Mouse (Mus musculus): Measurements from ENCODE around the gene Uchl1. TPM values are rescaled to one million over a fixed set of nuclear protein-coding genes. Genes with fewer than 3 reads are reported as not detected.

The Uchl1 gene
- polyA plus RNA-seq, 1 experiment from 2014 or later: 62.5 TPM

- no peaks in the 10 kb centered on the region for H3K4me1 ChIP-seq (replicated peaks; ENCODE audit: control insufficient read depth, insufficient read depth)
- no peak overlapping the region for H3K4me2 ChIP-seq (replicated peaks; ENCODE audit: low read depth)
- DNase-seq (ENCODE audit: low spot score) (peak; percentile 19), ATAC-seq (ENCODE audit: low FRiP score, low TSS enrichment) (no peak)
- TF ChIP-seq CTCF (IDR thresholded peaks at IDR 0.05; ENCODE audit: low read depth) (peak; percentile 91), EP300 (optimal IDR thresholded peaks at IDR 0.05) (no peak)
- no peak overlapping the region for H3K27ac ChIP-seq (replicated peaks)
- H3K27me3 ChIP-seq (ENCODE audit: control insufficient read depth, insufficient read depth, low read length): no peaks in the 10 kb centered on the region
- H3K9ac ChIP-seq (ENCODE audit: low read length): no peak overlapping the region
- H3K9me3 ChIP-seq (ENCODE audit: control insufficient read depth, low read length): no peaks in the 10 kb centered on the region
- H3K36me3 ChIP-seq (ENCODE audit: control insufficient read depth, insufficient read depth, low read length): no peaks in the 10 kb centered on the region
- no peak overlapping the region for H3K4me3 ChIP-seq (ENCODE audit: low read depth, low read length)
These were observed 21.2 kb downstream of the Uchl1 start for GRCm38 (mm10) chr5:66697119-66697518.

- H3K27ac ChIP-seq (replicated peaks): no peak overlapping the region
- no peak overlapping the region for H3K4me2 ChIP-seq (replicated peaks; ENCODE audit: low read depth)
- no peaks in the 10 kb centered on the region for H3K9me3 ChIP-seq (ENCODE audit: control insufficient read depth, low read length)
- H3K27me3 ChIP-seq (ENCODE audit: control insufficient read depth, insufficient read depth, low read length): no peaks in the 10 kb centered on the region
- H3K4me3 ChIP-seq (ENCODE audit: low read depth, low read length): no peak overlapping the region
- no peak for TF ChIP-seq EP300 (optimal IDR thresholded peaks at IDR 0.05)
- TF ChIP-seq CTCF (IDR thresholded peaks at IDR 0.05; ENCODE audit: low read depth): no peak
- no peaks in the 10 kb centered on the region for H3K4me1 ChIP-seq (replicated peaks; ENCODE audit: control insufficient read depth, insufficient read depth)
- ATAC-seq (ENCODE audit: low FRiP score, low TSS enrichment) (no peak), DNase-seq (ENCODE audit: low spot score) (no peak)
- no peak overlapping the region for H3K9ac ChIP-seq (ENCODE audit: low read length)
- H3K36me3 ChIP-seq (ENCODE audit: control insufficient read depth, insufficient read depth, low read length): no peaks in the 10 kb centered on the region
- WGBS: 54% methylated on average over 6 of the region's 6 CpGs
These were observed 24.0 kb downstream of the Uchl1 start for GRCm38 (mm10) chr5:66699911-66700310.

- ATAC-seq (ENCODE audit: low FRiP score, low TSS enrichment) (no peak), DNase-seq (ENCODE audit: low spot score) (no peak)
- no peak overlapping the region for H3K4me3 ChIP-seq (ENCODE audit: low read depth, low read length)
- H3K4me2 ChIP-seq (replicated peaks; ENCODE audit: low read depth): no peak overlapping the region
- WGBS: 86% methylated on average over 4 of the region's 4 CpGs
- H3K4me1 ChIP-seq (replicated peaks; ENCODE audit: control insufficient read depth, insufficient read depth): no peaks in the 10 kb centered on the region
- no peak overlapping the region for H3K27ac ChIP-seq (replicated peaks)
- no peak overlapping the region for H3K9ac ChIP-seq (ENCODE audit: low read length)
- H3K9me3 ChIP-seq (ENCODE audit: control insufficient read depth, low read length): no peaks in the 10 kb centered on the region
- H3K36me3 ChIP-seq (ENCODE audit: control insufficient read depth, insufficient read depth, low read length): no peaks in the 10 kb centered on the region
- TF ChIP-seq EP300 (optimal IDR thresholded peaks at IDR 0.05): no peak
- no peak for TF ChIP-seq CTCF (IDR thresholded peaks at IDR 0.05; ENCODE audit: low read depth)
- H3K27me3 ChIP-seq (ENCODE audit: control insufficient read depth, insufficient read depth, low read length): no peaks in the 10 kb centered on the region
These were observed 26.1 kb downstream of the Uchl1 start for GRCm38 (mm10) chr5:66701951-66702350.

- DNase-seq (ENCODE audit: low spot score) (peak; percentile 15), ATAC-seq (ENCODE audit: low FRiP score, low TSS enrichment) (peak; percentile 26; the same call in 1 of the 2 replicates)
These were observed 27.6 kb downstream of the Uchl1 start for GRCm38 (mm10) chr5:66703317-66704004.

GRCm38 (mm10) chr5:66707859-66708258, 32.0 kb downstream of the Uchl1 start:
- TF ChIP-seq EP300 (optimal IDR thresholded peaks at IDR 0.05) (no peak), CTCF (IDR thresholded peaks at IDR 0.05; ENCODE audit: low read depth) (no peak)
- ATAC-seq (ENCODE audit: low FRiP score, low TSS enrichment) (no peak), DNase-seq (ENCODE audit: low spot score) (no peak)
- Histone ChIP-seq H3K4me1 (replicated peaks; ENCODE audit: control insufficient read depth, insufficient read depth) (no peaks in the 10 kb centered on the region), H3K36me3 (ENCODE audit: control insufficient read depth, insufficient read depth, low read length) (no peaks in the 10 kb centered on the region), H3K27ac (replicated peaks) (no peak overlapping the region), H3K9ac (ENCODE audit: low read length) (no peak overlapping the region), H3K4me2 (replicated peaks; ENCODE audit: low read depth) (no peak overlapping the region), H3K27me3 (ENCODE audit: control insufficient read depth, insufficient read depth, low read length) (no peaks in the 10 kb centered on the region), H3K9me3 (ENCODE audit: control insufficient read depth, low read length) (no peaks in the 10 kb centered on the region), H3K4me3 (ENCODE audit: low read depth, low read length) (no peak overlapping the region)
- WGBS: 59% methylated on average over 5 of the region's 5 CpGs

More at GRCm38 (mm10) chr5:66703317-66704004, 27.6 kb downstream of the Uchl1 start:
- no peak overlapping the region for H3K9ac ChIP-seq (ENCODE audit: low read length)
- H3K36me3 ChIP-seq (ENCODE audit: control insufficient read depth, insufficient read depth, low read length): no peaks in the 10 kb centered on the region
- 20% methylated on average over 10 of the region's 10 CpGs for WGBS
- H3K27ac ChIP-seq (replicated peaks): no peak overlapping the region
- no peak for TF ChIP-seq EP300 (optimal IDR thresholded peaks at IDR 0.05)
- peak; percentile 7; the same call in 1 of the 2 replicates for TF ChIP-seq CTCF (IDR thresholded peaks at IDR 0.05; ENCODE audit: low read depth)
- no peak overlapping the region for H3K4me2 ChIP-seq (replicated peaks; ENCODE audit: low read depth)
- no peak overlapping the region for H3K4me3 ChIP-seq (ENCODE audit: low read depth, low read length)
- H3K4me1 ChIP-seq (replicated peaks; ENCODE audit: control insufficient read depth, insufficient read depth): no peaks in the 10 kb centered on the region
- H3K9me3 ChIP-seq (ENCODE audit: control insufficient read depth, low read length): no peaks in the 10 kb centered on the region
- no peaks in the 10 kb centered on the region for H3K27me3 ChIP-seq (ENCODE audit: control insufficient read depth, insufficient read depth, low read length)

- Histone ChIP-seq H3K4me2 (replicated peaks; ENCODE audit: low read depth) (no peak overlapping the region), H3K27me3 (ENCODE audit: control insufficient read depth, insufficient read depth, low read length) (no peaks in the 10 kb centered on the region), H3K36me3 (ENCODE audit: control insufficient read depth, insufficient read depth, low read length) (no peaks in the 10 kb centered on the region), H3K4me3 (ENCODE audit: low read depth, low read length) (no peak overlapping the region), H3K9me3 (ENCODE audit: control insufficient read depth, low read length) (no peaks in the 10 kb centered on the region), H3K4me1 (replicated peaks; ENCODE audit: control insufficient read depth, insufficient read depth) (no peaks in the 10 kb centered on the region), H3K9ac (ENCODE audit: low read length) (no peak overlapping the region), H3K27ac (replicated peaks) (no peak overlapping the region)
- WGBS: 22% methylated on average over 4 of the region's 4 CpGs
- ATAC-seq (ENCODE audit: low FRiP score, low TSS enrichment) (no peak), DNase-seq (ENCODE audit: low spot score) (no peak)
- TF ChIP-seq EP300 (optimal IDR thresholded peaks at IDR 0.05) (no peak), CTCF (IDR thresholded peaks at IDR 0.05; ENCODE audit: low read depth) (peak; percentile 69)
These were observed 34.6 kb downstream of the Uchl1 start for GRCm38 (mm10) chr5:66710445-66711019.
